Mouse (Mus musculus): Measurements from ENCODE around the gene Lrrc41. TPM values are rescaled to one million over a fixed set of nuclear protein-coding genes. Genes with fewer than 3 reads are reported as not detected.

Lrrc41 gene
- total and polyA plus RNA-seq, 3 experiments = 22.0 to 27.1 (median 24.9) TPM

DNA sequence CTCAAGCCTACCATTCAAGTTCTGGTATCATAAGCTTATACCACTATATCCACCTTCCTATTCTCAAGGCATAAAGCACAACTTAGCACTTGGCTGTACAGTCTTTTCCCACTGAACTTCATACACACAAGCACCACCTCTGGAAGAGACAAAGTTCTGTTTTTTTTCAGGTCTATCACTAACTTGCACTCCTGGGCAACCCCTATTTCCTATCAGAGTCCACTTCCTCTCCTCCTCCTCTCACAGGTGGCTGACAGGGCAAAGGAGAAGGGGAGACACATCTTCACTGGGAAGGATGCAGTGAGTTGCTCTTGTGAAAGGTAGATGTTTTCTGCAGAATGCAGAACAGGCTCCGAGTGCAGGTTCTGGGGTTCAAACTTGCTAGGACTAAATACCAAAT lies 27.4 kb upstream of the Lrrc41 start:
- Histone ChIP-seq H3K27ac (no peak overlapping the region), H3K4me3 (no peak overlapping the region), H3K79me2 (replicated peaks; ENCODE audit: control insufficient read depth, insufficient read depth, low read length) (no peaks in the 10 kb centered on the region), H3K4me1 (ENCODE audit: control insufficient read depth, insufficient read depth, low read length) (peaks cover under 1% of the 10 kb centered on the region; the same call in 1 of the 2 replicates), H3K27me3 (ENCODE audit: control insufficient read depth, insufficient read depth, low read length) (no peaks in the 10 kb centered on the region), H3K9ac (ENCODE audit: low read depth, low read length) (no peak overlapping the region), H3K36me3 (ENCODE audit: control insufficient read depth, insufficient read depth, low read length) (peaks cover 3% of the 10 kb centered on the region)
- intact Hi-C loops (cut with DNase I) = no loop called here
- WGBS = 93% methylated on average over 1 of the region's 1 CpGs
- DNase-seq = no peak
- TF ChIP-seq EP300 (IDR thresholded peaks at IDR 0.05; ENCODE audit: insufficient read depth, low read depth, low read length) (no peak), POLR2A (IDR thresholded peaks at IDR 0.05; ENCODE audit: insufficient read depth, low read depth, low read length) (no peak), CTCF (IDR thresholded peaks at IDR 0.05) (no peak)

DNA sequence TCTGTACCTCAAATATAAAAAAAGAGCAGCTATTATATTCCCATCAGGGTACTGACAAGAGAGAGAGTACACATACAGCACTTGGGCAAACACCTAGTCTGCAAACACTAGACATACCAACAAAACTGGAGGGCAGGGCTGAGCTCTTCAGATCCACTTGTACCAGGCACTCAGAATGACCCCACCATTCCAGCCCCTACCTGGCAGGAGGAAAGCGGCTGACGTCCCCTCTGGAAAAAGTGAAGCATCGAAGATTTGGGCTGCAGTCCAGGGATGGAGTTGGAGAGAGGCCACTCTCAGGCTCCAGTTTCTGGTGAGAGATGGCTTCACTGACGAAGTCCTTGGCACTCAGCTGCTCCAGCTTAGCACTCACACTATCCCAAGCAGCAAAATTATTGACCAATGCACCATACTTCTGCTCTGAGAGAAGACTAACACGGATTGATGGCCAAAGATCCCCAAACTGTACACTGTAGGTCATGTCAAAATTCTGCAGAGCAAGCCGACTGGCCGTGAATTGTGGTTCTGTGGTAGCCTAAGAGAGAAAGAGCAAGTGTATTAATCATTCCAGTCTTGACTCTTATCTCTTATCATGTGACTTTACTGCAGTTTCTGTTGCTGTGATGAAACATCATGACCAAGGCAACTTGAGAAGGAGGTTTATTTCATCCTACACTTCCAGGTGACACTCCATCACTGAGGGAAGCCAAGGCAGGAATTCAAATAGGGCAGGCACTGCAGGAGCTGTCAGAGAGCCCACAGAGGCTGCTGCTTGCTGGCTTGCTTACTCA lies 26.7 kb upstream of the Lrrc41 start:
- peaks cover 3% of the 10 kb centered on the region for H3K36me3 ChIP-seq (ENCODE audit: control insufficient read depth, insufficient read depth, low read length)
- 61% methylated on average over 7 of the region's 7 CpGs for WGBS
- no peak overlapping the region for H3K27ac ChIP-seq
- H3K27me3 ChIP-seq (ENCODE audit: control insufficient read depth, insufficient read depth, low read length) = no peaks in the 10 kb centered on the region
- DNase-seq = peak in 1 of 2 experiments; percentile 27
- peaks cover 1% of the 10 kb centered on the region; the same call in 1 of the 2 replicates for H3K4me1 ChIP-seq (ENCODE audit: control insufficient read depth, insufficient read depth, low read length)
- no peaks in the 10 kb centered on the region for H3K79me2 ChIP-seq (replicated peaks; ENCODE audit: control insufficient read depth, insufficient read depth, low read length)
- no peak overlapping the region for H3K9ac ChIP-seq (ENCODE audit: low read depth, low read length)
- TF ChIP-seq POLR2A (IDR thresholded peaks at IDR 0.05; ENCODE audit: insufficient read depth, low read depth, low read length) = no peak
- no peak for TF ChIP-seq EP300 (IDR thresholded peaks at IDR 0.05; ENCODE audit: insufficient read depth, low read depth, low read length)
- TF ChIP-seq CTCF (IDR thresholded peaks at IDR 0.05) = no peak
- intact Hi-C loops (cut with DNase I) = no loop called here
- no peak overlapping the region for H3K4me3 ChIP-seq

DNA sequence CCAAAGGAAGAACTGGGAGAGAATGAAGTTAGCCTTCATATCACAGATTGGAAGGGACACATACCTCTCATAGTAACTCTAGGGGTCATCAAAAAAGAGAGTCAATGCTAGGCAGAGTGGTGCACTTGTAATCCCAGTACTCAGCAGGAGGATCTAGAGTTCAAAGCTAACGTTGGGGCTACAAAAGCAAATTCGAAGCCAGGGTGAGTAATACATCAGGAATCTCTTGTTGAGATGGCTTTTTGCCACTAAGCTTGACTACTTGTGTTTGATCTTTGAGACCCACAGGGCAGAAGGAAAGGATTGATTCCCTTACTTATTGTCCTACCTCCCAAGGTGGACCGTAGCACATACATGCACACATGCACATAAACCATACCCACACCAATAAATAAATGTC lies 25.9 kb upstream of the Lrrc41 start:
- Histone ChIP-seq H3K27ac (no peak overlapping the region), H3K9ac (ENCODE audit: low read depth, low read length) (no peak overlapping the region), H3K79me2 (replicated peaks; ENCODE audit: control insufficient read depth, insufficient read depth, low read length) (no peaks in the 10 kb centered on the region), H3K4me1 (ENCODE audit: control insufficient read depth, insufficient read depth, low read length) (peaks cover 1% of the 10 kb centered on the region; the same call in 1 of the 2 replicates), H3K27me3 (ENCODE audit: control insufficient read depth, insufficient read depth, low read length) (no peaks in the 10 kb centered on the region), H3K4me3 (no peak overlapping the region), H3K36me3 (ENCODE audit: control insufficient read depth, insufficient read depth, low read length) (peaks cover 3% of the 10 kb centered on the region)
- no peak for TF ChIP-seq EP300 (IDR thresholded peaks at IDR 0.05; ENCODE audit: insufficient read depth, low read depth, low read length)
- TF ChIP-seq CTCF (IDR thresholded peaks at IDR 0.05) = no peak
- TF ChIP-seq POLR2A (IDR thresholded peaks at IDR 0.05; ENCODE audit: insufficient read depth, low read depth, low read length) = no peak
- no peak for DNase-seq
- intact Hi-C loops (cut with DNase I) = no loop called here
- 75% methylated on average over 3 of the region's 3 CpGs for WGBS

DNA sequence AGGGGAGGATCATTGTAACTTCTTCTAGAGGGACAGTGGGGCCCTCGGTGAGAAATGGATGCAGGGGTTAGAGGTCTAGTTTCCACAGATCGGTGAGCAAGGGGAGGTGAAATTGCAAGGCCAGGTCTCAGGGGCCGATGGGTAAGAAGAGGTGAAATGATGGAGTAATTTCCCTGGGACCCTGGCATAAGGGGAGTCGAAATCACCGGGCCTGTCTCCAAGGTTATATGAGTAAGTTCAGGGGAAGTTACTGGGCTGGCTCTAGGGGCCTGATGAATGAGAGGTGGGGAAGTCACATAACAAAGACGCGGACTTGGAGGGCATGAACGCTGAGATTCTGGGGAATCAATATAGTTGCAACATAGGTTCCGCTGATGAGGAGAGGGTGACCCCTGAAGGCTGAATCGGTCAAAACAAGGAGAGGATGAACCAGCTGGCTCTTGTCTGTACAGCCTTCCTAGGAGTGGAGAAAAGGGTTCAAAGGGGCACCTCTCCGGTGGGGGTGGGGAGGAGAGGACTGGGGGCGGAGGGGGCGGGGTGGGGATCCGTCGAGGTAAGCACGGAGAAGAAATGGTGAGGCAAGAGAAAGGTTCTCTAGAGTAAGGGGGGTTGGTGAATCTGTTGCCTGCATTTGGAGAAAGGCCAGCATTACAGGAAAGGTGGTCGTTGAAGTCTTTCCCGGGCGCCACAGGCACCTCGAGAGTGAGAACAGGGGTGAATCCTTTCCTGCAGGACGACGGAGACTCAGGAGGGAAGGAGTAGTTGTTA lies 22.4 kb upstream of the Lrrc41 start:
- peak overlapping the region; percentile 81 for H3K4me3 ChIP-seq
- H3K27ac ChIP-seq = peak overlapping the region; percentile 95
- intact Hi-C loops (cut with DNase I) = loop anchor here (1.0 to 10.0 kb wide), 2 partner anchors 25 to 218 kb away; partner anchors contain the start of gene Mknk1
- peak; percentile 40 to 48 for DNase-seq
- no peaks in the 10 kb centered on the region for H3K79me2 ChIP-seq (replicated peaks; ENCODE audit: control insufficient read depth, insufficient read depth, low read length)
- TF ChIP-seq CTCF (IDR thresholded peaks at IDR 0.05) (peak; percentile 31), EP300 (IDR thresholded peaks at IDR 0.05; ENCODE audit: insufficient read depth, low read depth, low read length) (no peak)
- H3K4me1 ChIP-seq (ENCODE audit: control insufficient read depth, insufficient read depth, low read length) = peaks cover 3% of the 10 kb centered on the region; the same call in 1 of the 2 replicates
- H3K9ac ChIP-seq (ENCODE audit: low read depth, low read length) = peak overlapping the region; percentile 81
- 17% methylated on average over 22 of the region's 22 CpGs for WGBS
- H3K27me3 ChIP-seq (ENCODE audit: control insufficient read depth, insufficient read depth, low read length) = no peaks in the 10 kb centered on the region
- H3K36me3 ChIP-seq (ENCODE audit: control insufficient read depth, insufficient read depth, low read length) = no peaks in the 10 kb centered on the region

DNA sequence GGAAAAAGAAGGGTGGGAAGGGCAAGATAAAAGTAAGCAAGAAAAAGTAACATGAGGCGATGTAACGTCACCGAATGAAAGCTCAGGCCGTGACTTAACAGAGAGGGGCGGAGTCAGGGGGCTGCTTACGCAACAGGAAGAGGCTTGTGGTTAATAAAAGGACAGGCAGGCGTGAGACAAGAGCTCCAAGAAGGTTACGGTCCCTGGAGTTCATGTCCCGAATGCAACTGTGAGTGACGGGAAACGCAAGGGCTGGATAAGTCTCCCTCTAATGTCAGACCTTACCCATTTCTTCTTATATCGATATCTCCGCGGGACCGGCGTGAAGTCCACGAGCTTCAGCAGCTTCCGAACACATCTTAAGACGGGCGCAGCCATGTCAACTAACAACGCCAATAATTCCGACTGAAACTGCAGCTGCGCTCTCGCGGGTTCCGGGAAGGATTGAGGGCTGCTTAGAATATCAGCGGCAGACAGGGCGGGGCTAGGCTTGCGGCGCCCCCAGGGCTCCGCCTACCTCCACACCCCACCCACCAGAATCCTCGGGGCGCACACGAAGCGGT lies 21.6 kb upstream of the Lrrc41 start, which contains the start of gene Nsun4:
Gene Nsun4, minus strand, starts transcription at position 478 of the 563 bp plus-strand sequence.
- under 1% methylated on average over 35 of the region's 35 CpGs for WGBS
- intact Hi-C loops (cut with DNase I) = loop anchor here (1.0 to 10.0 kb wide), 2 partner anchors 24 to 219 kb away; partner anchors contain the start of gene Mknk1

More for the DNA sequence above, 21.6 kb upstream of the Lrrc41 start, which contains the start of gene Nsun4:
- Histone ChIP-seq H3K27ac (peak within 1 kb of the TSS; percentile 95), H3K4me3 (peak within 1 kb of the TSS; percentile 81), H3K4me1 (ENCODE audit: control insufficient read depth, insufficient read depth, low read length) (peaks cover 3% of the 10 kb centered on the region; the same call in 1 of the 2 replicates), H3K27me3 (ENCODE audit: control insufficient read depth, insufficient read depth, low read length) (no peaks in the 10 kb centered on the region), H3K79me2 (replicated peaks; ENCODE audit: control insufficient read depth, insufficient read depth, low read length) (no peaks in the 10 kb centered on the region), H3K9ac (ENCODE audit: low read depth, low read length) (peak within 1 kb of the TSS; percentile 81), H3K36me3 (ENCODE audit: control insufficient read depth, insufficient read depth, low read length) (no peaks in the 10 kb centered on the region)
- TF ChIP-seq POLR2A (IDR thresholded peaks at IDR 0.05; ENCODE audit: insufficient read depth, low read depth, low read length) (peak; percentile 91), EP300 (IDR thresholded peaks at IDR 0.05; ENCODE audit: insufficient read depth, low read depth, low read length) (peak; percentile 52; the same call in 1 of the 2 replicates), CTCF (IDR thresholded peaks at IDR 0.05) (peak; percentile 5; the same call in 1 of the 2 replicates)
- peak; percentile 92 to 94 for DNase-seq
